Mouse (Mus musculus): ENCODE measurements around the gene Rfng.

DNA sequence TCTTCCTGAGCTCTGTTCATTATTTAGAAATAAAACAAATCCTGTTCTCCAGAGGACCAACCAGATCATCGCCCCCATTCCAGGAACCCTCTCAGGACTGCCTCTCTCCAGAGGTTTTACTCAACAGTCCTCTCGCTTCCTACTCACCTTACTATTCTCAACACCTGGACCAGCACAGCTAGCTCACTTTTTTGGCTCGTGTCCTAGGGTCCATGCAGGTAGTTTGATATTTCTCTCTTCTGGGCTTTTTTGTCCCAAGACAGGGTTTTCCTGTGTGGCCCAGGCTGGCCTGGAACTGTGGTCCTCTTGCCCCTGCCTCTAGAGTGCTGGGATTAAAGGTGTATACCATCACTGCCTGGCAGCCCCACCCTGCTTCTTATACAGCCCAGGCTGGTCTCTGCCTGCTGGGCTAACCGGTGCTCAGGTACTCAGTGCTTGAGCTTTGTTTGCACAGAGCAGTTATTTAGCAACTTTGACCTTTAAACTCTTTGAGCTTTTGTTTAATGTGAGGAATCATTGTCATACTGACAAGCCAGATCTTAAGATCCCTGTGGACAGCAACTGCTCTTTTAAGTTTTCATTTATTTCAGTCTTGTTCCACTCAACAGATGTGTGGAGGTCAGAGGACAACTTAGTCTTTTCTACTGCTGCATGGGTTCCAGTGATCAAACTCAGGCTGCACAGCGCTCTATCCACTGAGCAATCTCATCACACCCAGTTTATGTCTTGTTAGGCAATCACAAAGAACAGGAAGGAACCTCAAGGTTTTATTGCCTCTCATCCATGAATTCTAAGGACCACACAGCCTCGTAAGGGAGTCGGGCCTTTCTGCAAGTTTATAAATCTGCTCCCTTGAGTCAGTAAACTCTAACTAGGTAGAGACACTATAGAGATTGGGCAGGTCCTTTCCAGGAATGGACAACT, 21.6 kb upstream of the Rfng start:
- no peak for TF ChIP-seq POLR2A (IDR thresholded peaks at IDR 0.05; ENCODE audit: extremely low read depth, insufficient read depth, low read length)
- no peak for TF ChIP-seq CTCF (IDR thresholded peaks at IDR 0.05; ENCODE audit: low read depth, low read length)

Measured in liver, adult 2 months (tissue).